Mouse (Mus musculus): ENCODE results near the gene Igf1. TPM values are rescaled to one million over a fixed set of nuclear protein-coding genes. Genes with fewer than 3 reads are reported as not detected.

Gene Igf1
- total and polyA plus RNA-seq, 2 experiments from 2014 or later: 11.5 to 13.1 TPM

DNA sequence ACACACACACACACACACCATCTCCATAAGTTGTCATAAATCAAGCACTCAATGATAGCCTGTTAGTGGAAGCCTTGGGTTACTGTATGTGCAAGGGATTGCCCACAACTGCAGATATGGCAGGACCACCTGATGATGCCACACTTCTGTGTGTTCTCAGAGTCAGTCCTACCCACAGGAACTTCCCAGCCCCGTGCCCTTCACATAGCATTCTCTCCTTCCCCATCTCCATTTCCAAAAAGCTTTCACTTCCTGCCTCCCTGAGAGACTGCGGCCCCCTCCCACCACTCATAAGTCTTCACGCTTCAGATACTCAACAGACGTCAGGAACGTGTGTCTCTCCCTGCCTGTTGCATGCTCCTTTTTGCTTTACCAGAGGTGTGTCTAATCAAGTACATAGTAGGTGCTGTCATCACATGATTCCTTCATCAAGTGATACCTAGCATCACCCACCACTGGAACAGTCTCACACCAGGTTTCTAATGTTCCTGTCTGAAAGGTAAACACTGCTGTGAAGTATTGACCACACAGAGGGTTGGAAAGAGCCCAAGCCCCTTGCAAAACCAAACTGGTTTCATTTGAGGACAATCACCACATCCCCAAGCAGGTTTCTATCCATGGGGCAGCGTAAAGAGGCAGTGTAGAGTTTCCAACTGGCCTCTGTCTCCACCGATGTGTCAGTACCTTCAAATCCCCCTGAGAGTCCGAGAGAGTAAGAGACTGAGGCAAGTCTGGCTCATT is 680 bp upstream of the Igf1 start:
- ATAC-seq (ENCODE audit: low FRiP score) (no peak), DNase-seq (ENCODE audit: low spot score) (no peak)
- H3K36me3 ChIP-seq (ENCODE audit: insufficient read depth, low read length): no peaks in the 10 kb centered on the region
- H3K4me3 ChIP-seq (ENCODE audit: low read depth, low read length): no peak overlapping the region
- H3K4me2 ChIP-seq (ENCODE audit: low read depth, low read length, poor library complexity, severe bottlenecking): no peak overlapping the region
- no peaks in the 10 kb centered on the region for H3K9me3 ChIP-seq (ENCODE audit: low read length)
- H3K27me3 ChIP-seq (ENCODE audit: insufficient read depth, low read length): no peaks in the 10 kb centered on the region
- peaks cover 13% of the 10 kb centered on the region; the same call in 1 of the 2 replicates for H3K4me1 ChIP-seq (ENCODE audit: insufficient read depth, low read length)
- H3K27ac ChIP-seq (ENCODE audit: low read depth, low read length): no peak overlapping the region
- H3K9ac ChIP-seq (replicated peaks; ENCODE audit: low read length, poor library complexity, severe bottlenecking): no peak overlapping the region
- no peak for TF ChIP-seq CTCF (IDR thresholded peaks at IDR 0.05)
- 58% methylated on average over 8 of the region's 8 CpGs for WGBS

DNA sequence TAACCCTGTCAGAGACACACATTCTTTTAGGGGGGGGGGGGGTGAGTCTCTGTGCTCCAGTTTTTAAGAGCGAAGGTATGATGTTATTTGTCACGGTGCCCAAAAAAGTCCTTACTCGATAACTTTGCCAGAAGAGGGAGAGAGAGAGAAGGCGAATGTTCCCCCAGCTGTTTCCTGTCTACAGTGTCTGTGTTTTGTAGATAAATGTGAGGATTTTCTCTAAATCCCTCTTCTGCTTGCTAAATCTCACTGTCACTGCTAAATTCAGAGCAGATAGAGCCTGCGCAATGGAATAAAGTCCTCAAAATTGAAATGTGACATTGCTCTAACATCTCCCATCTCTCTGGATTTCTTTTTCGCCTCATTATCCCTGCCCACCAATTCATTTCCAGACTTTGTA is 874 bp downstream of the Igf1 start:
- 15% methylated on average over 6 of the region's 6 CpGs for WGBS
- ATAC-seq (ENCODE audit: low FRiP score) (peak; percentile 45; the same call in 1 of the 2 replicates), DNase-seq (ENCODE audit: low spot score) (peak; percentile 49)
- H3K36me3 ChIP-seq (ENCODE audit: insufficient read depth, low read length): no peaks in the 10 kb centered on the region
- TF ChIP-seq CTCF (IDR thresholded peaks at IDR 0.05): peak; percentile 34
- 0 out of 2 replicates have a peak overlapping the region, but pooled peaks have one; percentile 38 for H3K27ac ChIP-seq (ENCODE audit: low read depth, low read length)
- H3K4me1 ChIP-seq (ENCODE audit: insufficient read depth, low read length): peaks cover 13% of the 10 kb centered on the region; the same call in 1 of the 2 replicates
- no peaks in the 10 kb centered on the region for H3K9me3 ChIP-seq (ENCODE audit: low read length)
- no peaks in the 10 kb centered on the region for H3K27me3 ChIP-seq (ENCODE audit: insufficient read depth, low read length)
- peak overlapping the region; percentile 78 for H3K4me2 ChIP-seq (ENCODE audit: low read depth, low read length, poor library complexity, severe bottlenecking)
- H3K4me3 ChIP-seq (ENCODE audit: low read depth, low read length): peak overlapping the region; percentile 43
- peak overlapping the region; percentile 2; the same call in 1 of the 2 replicates for H3K9ac ChIP-seq (replicated peaks; ENCODE audit: low read length, poor library complexity, severe bottlenecking)

DNA sequence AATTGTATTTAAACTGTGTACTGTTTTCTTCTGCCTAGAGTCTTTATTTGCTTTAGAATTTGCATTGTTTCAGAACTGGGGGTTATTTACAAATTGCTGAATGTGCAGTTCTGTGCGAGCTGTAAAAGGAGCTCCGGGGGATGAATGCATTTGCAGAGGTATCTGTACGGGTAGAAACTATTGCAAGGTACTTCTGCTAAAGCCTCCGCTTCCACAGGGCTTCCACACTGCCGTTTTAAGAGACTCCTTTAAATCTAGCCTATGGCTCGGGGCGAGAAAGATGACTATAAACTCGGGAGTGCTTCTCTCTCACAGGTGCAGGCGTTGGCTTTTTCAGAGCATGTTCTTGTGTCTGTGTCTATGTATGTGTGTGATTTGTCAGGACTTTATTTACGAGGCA is 1.4 kb downstream of the Igf1 start:
- TF ChIP-seq CTCF (IDR thresholded peaks at IDR 0.05): no peak
- H3K9ac ChIP-seq (replicated peaks; ENCODE audit: low read length, poor library complexity, severe bottlenecking): 0 out of 2 replicates have a peak overlapping the region, but pooled peaks have one; percentile 2
- peak overlapping the region; percentile 43 for H3K4me3 ChIP-seq (ENCODE audit: low read depth, low read length)
- ATAC-seq (ENCODE audit: low FRiP score) (no peak), DNase-seq (ENCODE audit: low spot score) (no peak)
- no peaks in the 10 kb centered on the region for H3K36me3 ChIP-seq (ENCODE audit: insufficient read depth, low read length)
- peak overlapping the region; percentile 78 for H3K4me2 ChIP-seq (ENCODE audit: low read depth, low read length, poor library complexity, severe bottlenecking)
- 0 out of 2 replicates have a peak overlapping the region, but pooled peaks have one; percentile 34 for H3K27ac ChIP-seq (ENCODE audit: low read depth, low read length)
- peaks cover 13% of the 10 kb centered on the region; the same call in 1 of the 2 replicates for H3K4me1 ChIP-seq (ENCODE audit: insufficient read depth, low read length)
- H3K9me3 ChIP-seq (ENCODE audit: low read length): no peaks in the 10 kb centered on the region
- WGBS: 10% methylated on average over 10 of the region's 10 CpGs
- H3K27me3 ChIP-seq (ENCODE audit: insufficient read depth, low read length): no peaks in the 10 kb centered on the region

DNA sequence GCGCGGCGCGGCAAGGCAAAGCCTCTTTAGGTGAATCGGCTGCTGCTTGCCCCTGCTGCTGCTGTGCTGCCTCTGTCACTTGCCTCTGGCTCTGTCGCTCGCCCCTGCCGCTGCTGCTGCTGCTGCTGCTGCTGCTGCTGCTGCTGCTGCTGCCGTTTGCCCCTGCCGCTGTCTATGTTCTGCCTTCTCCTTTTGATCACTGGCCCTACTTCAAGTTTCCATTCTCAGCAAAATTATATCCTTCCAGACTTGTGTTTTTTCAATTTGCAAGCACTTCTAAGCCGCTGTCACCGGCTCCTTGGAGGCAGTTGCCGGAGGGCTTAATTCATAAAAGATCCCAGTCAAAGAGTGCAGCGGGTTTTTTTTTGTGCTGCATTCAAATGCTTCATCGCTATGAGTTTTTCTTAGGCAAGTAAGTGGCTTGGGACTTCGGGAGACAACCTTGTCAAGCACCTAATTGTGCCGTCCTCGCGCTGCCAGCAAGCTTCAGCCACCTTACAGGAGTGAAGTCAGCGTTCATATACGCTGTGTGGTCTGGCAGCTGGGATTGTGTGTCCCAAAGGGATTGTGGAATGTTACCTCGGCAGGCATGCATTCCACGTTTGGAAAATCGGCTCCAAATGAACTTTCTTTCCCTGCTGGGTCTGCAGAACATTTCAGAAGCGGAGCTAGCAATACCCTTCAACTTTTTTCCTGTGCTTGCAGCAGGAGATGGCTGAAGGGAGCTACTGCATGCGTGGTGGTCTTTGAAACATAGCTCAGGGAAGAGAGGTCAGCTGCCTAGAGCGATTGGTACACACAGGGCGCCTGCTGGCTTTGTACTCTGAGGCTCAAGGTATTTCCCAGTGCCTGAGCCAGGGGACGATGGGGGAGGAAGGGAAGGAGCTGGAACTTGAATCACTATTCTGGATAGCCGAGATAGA is 2.4 kb downstream of the Igf1 start:
- DNase-seq (ENCODE audit: low spot score) (peak; percentile 33), ATAC-seq (ENCODE audit: low FRiP score) (no peak)
- Histone ChIP-seq H3K27ac (ENCODE audit: low read depth, low read length) (0 out of 2 replicates have a peak overlapping the region, but pooled peaks have one; percentile 27), H3K9ac (replicated peaks; ENCODE audit: low read length, poor library complexity, severe bottlenecking) (peak overlapping the region; percentile 34; the same call in 1 of the 2 replicates), H3K27me3 (ENCODE audit: insufficient read depth, low read length) (no peaks in the 10 kb centered on the region), H3K4me3 (ENCODE audit: low read depth, low read length) (peak overlapping the region; percentile 43), H3K4me1 (ENCODE audit: insufficient read depth, low read length) (peaks cover 13% of the 10 kb centered on the region; the same call in 1 of the 2 replicates), H3K9me3 (ENCODE audit: low read length) (no peaks in the 10 kb centered on the region), H3K36me3 (ENCODE audit: insufficient read depth, low read length) (no peaks in the 10 kb centered on the region), H3K4me2 (ENCODE audit: low read depth, low read length, poor library complexity, severe bottlenecking) (peak overlapping the region; percentile 78)
- WGBS: under 1% methylated on average over 30 of the region's 30 CpGs
- TF ChIP-seq CTCF (IDR thresholded peaks at IDR 0.05): no peak

- no peaks in the 10 kb centered on the region for H3K9me3 ChIP-seq (ENCODE audit: low read length)
- peaks cover 13% of the 10 kb centered on the region; the same call in 1 of the 2 replicates for H3K4me1 ChIP-seq (ENCODE audit: insufficient read depth, low read length)
- H3K4me3 ChIP-seq (ENCODE audit: low read depth, low read length): peak overlapping the region; percentile 43
- ATAC-seq (ENCODE audit: low FRiP score) (no peak), DNase-seq (ENCODE audit: low spot score) (no peak)
- no peaks in the 10 kb centered on the region for H3K36me3 ChIP-seq (ENCODE audit: insufficient read depth, low read length)
- WGBS: 63% methylated on average over 6 of the region's 6 CpGs
- no peak for TF ChIP-seq CTCF (IDR thresholded peaks at IDR 0.05)
- H3K9ac ChIP-seq (replicated peaks; ENCODE audit: low read length, poor library complexity, severe bottlenecking): 0 out of 2 replicates have a peak overlapping the region, but pooled peaks have one; percentile 34
- H3K27ac ChIP-seq (ENCODE audit: low read depth, low read length): no peak overlapping the region
- H3K27me3 ChIP-seq (ENCODE audit: insufficient read depth, low read length): no peaks in the 10 kb centered on the region
- peak overlapping the region; percentile 78 for H3K4me2 ChIP-seq (ENCODE audit: low read depth, low read length, poor library complexity, severe bottlenecking)
These were observed 3.0 kb downstream of the Igf1 start for GRCm38 (mm10) chr10:87861104-87861455.
